Mouse (Mus musculus) lung, postnatal 0 days (tissue): Measurements from ENCODE around the gene Tmem219. TPM values are rescaled to one million over a fixed set of nuclear protein-coding genes. Genes with fewer than 3 reads are reported as not detected.
A peak's percentile ranks its signal among the peaks of the same experiment; 100 is the strongest.

Source experiments
- ATAC-seq: fragments of 200-750 bp; cut with Nextera tagmentation; 2 replicates; pipeline ENCODE4 v1.8.0; 2017; ENCODE audit warnings: moderate library complexity
- DNase-seq: peaks from one replicate; pipeline ENCODE4 v3.0.0-alpha.2; 2016; ENCODE audit warnings: low spot score
- H3K27ac ChIP-seq: fragments of 300-500 bp; sonication (generic); 2 replicates; pipeline ENCODE4 v1.5.1; 2014; ENCODE audit warnings: antibody characterized with exemption, mild to moderate bottlenecking, low read length, mixed read lengths
- H3K27me3 ChIP-seq: fragments of 300-500 bp; sonication (generic); replicated peaks from 2 replicates; pipeline ENCODE4 v1.6.1; 2014; ENCODE audit warnings: low read length, mixed read lengths; ENCODE audit not compliant: insufficient read depth
- H3K36me3 ChIP-seq: fragments of 300-500 bp; sonication (generic); 2 replicates; pipeline ENCODE4 v1.6.1; 2014; ENCODE audit warnings: low read length, mixed read lengths; ENCODE audit not compliant: insufficient read depth
- H3K4me1 ChIP-seq: fragments of 300-500 bp; sonication (generic); 2 replicates; pipeline ENCODE4 v1.6.1; 2014; ENCODE audit warnings: antibody characterized with exemption, low read depth, low read length, mixed read lengths; ENCODE audit not compliant: insufficient read depth
- H3K4me2 ChIP-seq: fragments of 300-500 bp; sonication (generic); replicated peaks from 2 replicates; pipeline ENCODE4 v1.6.1; 2014; ENCODE audit warnings: low read depth, mild to moderate bottlenecking, low read length, moderate library complexity, mixed read lengths
- H3K4me3 ChIP-seq: fragments of 300-500 bp; sonication (generic); 2 replicates; pipeline ENCODE4 v1.5.1; 2014; ENCODE audit warnings: low read depth, low read length
- H3K9ac ChIP-seq: fragments of 300-500 bp; sonication (generic); replicated peaks from 2 replicates; pipeline ENCODE4 v1.6.1; 2014; ENCODE audit warnings: low read depth, mild to moderate bottlenecking
- H3K9me3 ChIP-seq: fragments of 300-500 bp; sonication (generic); 2 replicates; pipeline ENCODE4 v1.6.1; 2016; ENCODE audit warnings: low read length, mixed read lengths
- CTCF ChIP-seq: IDR thresholded peaks from 2 replicates; pipeline ENCODE4 v1.5.1; 2016; ENCODE audit warnings: antibody characterized with exemption, mild to moderate bottlenecking
- EP300 ChIP-seq: IDR thresholded peaks from 2 replicates; pipeline ENCODE4 v1.6.1; 2016; ENCODE audit warnings: antibody characterized with exemption, mild to moderate bottlenecking, control low read depth
- WGBS: fragments of 180-500 bp; shearing (Covaris S2); extraction: QIAGEN DNeasy Blood & Tissue Kit; methylation state at CpG from one replicate; pipeline ENCODE4 v1.1.7; 2014; 5-methylcytosine and 5-hydroxymethylcytosine counted together
- polyA plus RNA-seq: library from polyadenylated mRNA; unstranded; fragments of >200 nt; fragmentation: Nextera tagmentation; extraction: Ambion mirVana; gene quantifications from 2 replicates; pipeline ENCODE4 v1.2.1, GENCODE M21; 2015

Gene Tmem219
- polyA plus RNA-seq, 1 experiment from 2014 or later: 45.0 TPM

DNA sequence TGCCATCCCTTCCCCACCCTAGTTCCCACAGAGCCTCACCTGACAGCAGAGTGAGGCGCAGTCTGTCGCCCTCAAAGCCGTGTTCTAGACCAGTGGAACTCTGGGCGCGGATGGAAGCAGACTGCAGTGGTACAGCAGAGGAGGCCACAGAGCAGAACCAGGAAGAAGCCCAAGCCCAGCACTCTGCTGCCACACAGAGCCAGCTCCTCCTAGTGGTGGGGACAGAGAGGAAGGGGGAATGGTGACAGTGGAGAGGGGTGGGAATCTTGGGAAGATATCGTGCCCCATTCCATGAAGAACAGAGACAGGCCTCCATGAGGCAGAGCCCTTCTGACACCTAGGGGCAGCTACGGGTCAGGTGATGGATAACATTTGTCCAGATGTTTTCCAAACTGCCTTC is 33.9 kb downstream of the Tmem219 start:
- ATAC-seq (no peak), DNase-seq (peak; percentile 56)
- TF ChIP-seq EP300 (no peak), CTCF (peak; percentile 82)
- no peaks in the 10 kb centered on the region for H3K27me3 ChIP-seq
- no peak overlapping the region for H3K27ac ChIP-seq
- 38% methylated on average over 7 of the region's 7 CpGs for WGBS
- H3K4me2 ChIP-seq: no peak overlapping the region
- no peak overlapping the region for H3K4me3 ChIP-seq
- H3K9ac ChIP-seq: no peak overlapping the region
- no peaks in the 10 kb centered on the region for H3K9me3 ChIP-seq
- H3K36me3 ChIP-seq: 0 out of 2 replicates have a peak, but pooled peaks cover 6% of the 10 kb centered on the region
- no peaks in the 10 kb centered on the region for H3K4me1 ChIP-seq

DNA sequence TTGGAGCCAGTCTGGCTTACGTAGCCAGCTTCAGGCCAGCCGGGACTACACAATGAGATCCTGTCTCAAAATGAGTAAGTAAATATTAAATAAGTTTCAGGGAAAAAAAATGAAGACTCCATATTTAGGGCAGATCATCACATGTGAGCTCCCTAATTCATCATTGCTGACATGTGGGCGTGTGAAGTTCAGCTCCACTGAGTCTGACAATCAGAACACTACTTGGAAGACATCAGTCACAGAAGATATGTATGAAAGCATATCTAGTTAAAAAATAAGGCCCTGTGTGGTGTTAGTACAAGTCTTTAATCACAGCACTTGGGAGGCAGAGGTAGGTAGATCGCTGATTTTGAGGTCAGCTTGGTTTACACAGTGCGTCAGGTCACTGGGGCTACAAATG is 35.4 kb downstream of the Tmem219 start:
- 64% methylated on average over 5 of the region's 5 CpGs for WGBS
- no peak overlapping the region for H3K9ac ChIP-seq
- H3K27me3 ChIP-seq: no peaks in the 10 kb centered on the region
- DNase-seq (no peak), ATAC-seq (no peak)
- no peak overlapping the region for H3K4me3 ChIP-seq
- no peak overlapping the region for H3K4me2 ChIP-seq
- 0 out of 2 replicates have a peak, but pooled peaks cover 6% of the 10 kb centered on the region for H3K36me3 ChIP-seq
- TF ChIP-seq EP300: no peak
- no peak for TF ChIP-seq CTCF
- H3K27ac ChIP-seq: no peak overlapping the region
- no peaks in the 10 kb centered on the region for H3K9me3 ChIP-seq
- H3K4me1 ChIP-seq: peaks cover 5% of the 10 kb centered on the region; the same call in 1 of the 2 replicates

DNA sequence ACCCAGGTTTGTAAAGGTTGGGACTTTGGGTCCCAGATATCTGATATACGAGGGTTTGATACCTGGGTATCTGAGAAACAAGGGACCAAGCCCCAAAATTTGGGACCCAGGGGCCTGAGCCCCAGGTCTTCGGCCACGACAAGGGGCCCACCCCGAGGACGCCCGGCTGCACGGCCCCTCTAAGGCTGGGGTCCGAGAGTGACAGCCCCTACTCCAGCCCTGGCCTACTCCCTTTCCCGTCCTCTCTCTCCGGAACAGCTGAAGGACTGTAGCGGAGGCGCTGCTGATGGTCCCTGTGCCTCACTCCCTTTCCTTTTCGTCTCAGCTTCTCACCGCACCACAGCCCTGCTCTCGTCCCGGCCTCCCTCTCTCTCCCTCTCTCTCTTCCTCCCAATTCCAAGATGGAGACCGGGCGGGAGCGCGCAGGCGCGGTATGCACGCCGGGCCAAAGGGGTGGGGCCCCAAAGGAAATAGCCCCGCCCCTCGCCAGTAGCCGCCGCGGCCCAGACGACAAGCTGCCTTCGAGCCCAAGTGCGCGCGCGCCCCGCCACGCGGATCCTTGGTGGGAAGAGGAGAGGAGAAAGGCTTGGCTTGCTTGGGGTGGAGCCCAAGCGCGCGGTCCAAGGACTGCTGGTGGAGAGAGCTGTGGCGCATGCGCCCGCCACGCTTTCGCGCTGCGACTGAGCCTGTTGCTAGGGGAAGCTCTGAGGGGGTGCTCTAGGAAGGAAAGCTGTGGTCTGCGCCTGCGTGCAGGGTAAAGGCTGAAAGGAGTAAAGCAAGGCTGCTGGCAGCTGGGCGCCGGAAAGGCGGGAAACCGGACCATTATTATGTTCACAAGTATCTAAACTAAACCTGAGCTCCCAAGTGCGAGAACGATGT is 38.2 kb downstream of the Tmem219 start, which contains the start of gene Taok2:
Taok2 (minus strand) TSS at position 418 of the 879 bp plus-strand sequence.
- H3K27me3 ChIP-seq: no peaks in the 10 kb centered on the region
- peak; percentile 96 for ATAC-seq
- peak within 1 kb of the TSS; percentile 93 for H3K27ac ChIP-seq
- peak within 1 kb of the TSS; percentile 92 for H3K4me2 ChIP-seq
- peak within 1 kb of the TSS; percentile 74 for H3K9ac ChIP-seq
- H3K4me3 ChIP-seq: peak within 1 kb of the TSS; percentile 81
- H3K9me3 ChIP-seq: no peaks in the 10 kb centered on the region
- peaks cover 7% of the 10 kb centered on the region for H3K36me3 ChIP-seq
- peak; percentile 99 for DNase-seq
- H3K4me1 ChIP-seq: peaks cover 12% of the 10 kb centered on the region; the same call in 1 of the 2 replicates
- WGBS: under 1% methylated on average over 55 of the region's 56 CpGs
- TF ChIP-seq CTCF: peak; percentile 44; the same call in 1 of the 2 replicates
- no peak for TF ChIP-seq EP300

DNA sequence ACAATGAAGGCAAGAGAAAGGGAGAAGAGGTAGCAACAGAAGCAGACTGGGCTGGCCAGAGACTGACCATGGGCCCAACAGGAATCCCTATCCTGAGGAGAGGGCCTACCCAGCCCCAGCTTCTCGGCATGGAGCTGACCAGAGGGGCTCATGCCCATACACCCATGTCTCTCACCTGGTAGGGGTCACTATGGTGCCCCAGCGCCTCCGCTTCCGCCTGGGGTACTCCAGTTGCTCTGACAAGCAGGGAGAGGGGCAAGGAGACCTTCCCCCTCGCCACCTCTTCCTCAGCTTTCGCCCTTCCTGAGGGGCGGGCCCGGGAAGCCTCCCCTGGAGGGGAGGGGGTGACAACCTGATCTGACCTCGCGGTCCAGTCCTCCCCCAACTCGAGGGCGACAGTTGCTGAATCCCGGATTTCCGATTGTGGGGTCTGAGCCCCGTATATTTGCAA is 39.0 kb downstream of the Tmem219 start:
- WGBS: under 1% methylated on average over 15 of the region's 15 CpGs
- peak overlapping the region; percentile 74 for H3K9ac ChIP-seq
- ATAC-seq (no peak), DNase-seq (no peak)
- no peaks in the 10 kb centered on the region for H3K9me3 ChIP-seq
- peak overlapping the region; percentile 93 for H3K27ac ChIP-seq
- peak overlapping the region; percentile 92 for H3K4me2 ChIP-seq
- TF ChIP-seq EP300 (no peak), CTCF (no peak)
- H3K27me3 ChIP-seq: no peaks in the 10 kb centered on the region
- H3K4me3 ChIP-seq: peak overlapping the region; percentile 81
- H3K4me1 ChIP-seq: peaks cover 12% of the 10 kb centered on the region; the same call in 1 of the 2 replicates
- H3K36me3 ChIP-seq: peaks cover 15% of the 10 kb centered on the region

DNA sequence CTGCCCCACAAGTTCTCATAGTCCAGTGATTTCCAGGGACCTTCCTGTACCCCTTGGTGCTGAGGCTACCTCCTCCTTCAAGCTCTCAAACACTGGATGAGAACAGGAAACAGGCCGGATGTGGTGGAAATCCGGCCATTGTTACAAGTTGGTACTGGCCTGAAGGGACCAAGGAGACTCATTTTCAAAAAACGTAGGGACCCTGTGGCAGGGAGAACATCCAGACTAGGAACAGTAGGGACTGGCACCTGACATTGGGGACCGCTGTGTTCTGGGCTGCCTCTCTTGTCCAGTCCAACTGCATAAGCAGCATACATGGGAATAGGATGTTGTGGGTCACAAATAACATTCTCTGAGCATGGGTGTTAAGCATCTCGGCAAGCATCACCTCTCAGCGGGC is 41.7 kb downstream of the Tmem219 start:
- H3K36me3 ChIP-seq: peaks cover 33% of the 10 kb centered on the region
- H3K27ac ChIP-seq: peak overlapping the region; percentile 77
- 58% methylated on average over 6 of the region's 6 CpGs for WGBS
- ATAC-seq (0 out of 2 replicates have a peak, but pooled peaks have one; percentile 9), DNase-seq (peak; percentile 58)
- H3K9ac ChIP-seq: no peak overlapping the region
- no peaks in the 10 kb centered on the region for H3K27me3 ChIP-seq
- 0 out of 2 replicates have a peak overlapping the region, but pooled peaks have one; percentile 12 for H3K4me3 ChIP-seq
- TF ChIP-seq EP300 (peak; percentile 87), CTCF (no peak)
- H3K9me3 ChIP-seq: no peaks in the 10 kb centered on the region
- peak overlapping the region; percentile 92 for H3K4me2 ChIP-seq
- H3K4me1 ChIP-seq: peaks cover 12% of the 10 kb centered on the region; the same call in 1 of the 2 replicates

DNA sequence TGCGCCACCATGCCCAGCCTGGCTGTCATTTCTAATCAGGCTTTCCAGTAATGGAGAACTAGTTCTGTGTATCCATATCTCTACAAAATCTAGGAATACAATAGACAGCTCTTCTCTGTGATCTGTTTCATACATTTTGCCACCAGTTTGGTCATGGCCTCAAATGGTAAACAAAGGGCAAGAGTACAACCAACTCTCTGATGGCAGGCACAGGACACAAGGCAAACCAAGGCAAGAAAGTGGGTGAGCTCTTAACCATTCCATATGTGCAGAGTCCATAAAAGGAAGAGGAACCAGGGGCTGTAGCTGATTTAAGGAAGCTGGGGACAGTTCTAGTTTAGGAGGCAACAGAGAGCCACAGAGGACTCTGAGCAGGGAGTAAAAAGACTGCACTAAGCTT is 45.5 kb downstream of the Tmem219 start:
- no peak for ATAC-seq
- Histone ChIP-seq H3K9me3 (no peaks in the 10 kb centered on the region), H3K4me2 (no peak overlapping the region), H3K4me3 (no peak overlapping the region), H3K27me3 (no peaks in the 10 kb centered on the region), H3K4me1 (0 out of 2 replicates have a peak, but pooled peaks cover 7% of the 10 kb centered on the region), H3K9ac (no peak overlapping the region), H3K36me3 (peaks cover 68% of the 10 kb centered on the region), H3K27ac (no peak overlapping the region)
- TF ChIP-seq EP300 (no peak), CTCF (no peak)
- no peak for DNase-seq
- WGBS: 96% methylated on average over 1 of the region's 1 CpGs
